Mouse (Mus musculus): ENCODE results near the gene Masp2. TPM values are rescaled to one million over a fixed set of nuclear protein-coding genes. Genes with fewer than 3 reads are reported as not detected.

Masp2 gene
- polyA plus RNA-seq, 1 experiment, result 2.6 TPM

GRCm38 (mm10) chr4:148643291-148644156, 41.2 kb downstream of the Masp2 start, which contains the start of gene Gm572:
Gene Gm572 (plus strand): TSS chr4:148643317.
- no peak within 1 kb of the TSS for H3K27ac ChIP-seq (ENCODE audit: insufficient read depth, low read length)
- no peak within 1 kb of the TSS for H3K9ac ChIP-seq (ENCODE audit: low read depth, poor library complexity, severe bottlenecking)
- no peaks in the 10 kb centered on the region for H3K9me3 ChIP-seq (replicated peaks; ENCODE audit: control insufficient read depth, insufficient read depth, low read length, poor library complexity, severe bottlenecking)
- TF ChIP-seq EP300 (IDR thresholded peaks at IDR 0.05; ENCODE audit: insufficient read depth, low read depth, low read length), result no peak
- no peak for TF ChIP-seq POLR2A (IDR thresholded peaks at IDR 0.05; ENCODE audit: insufficient read depth, low read length)
- no peak for TF ChIP-seq CTCF (IDR thresholded peaks at IDR 0.05; ENCODE audit: low read depth, low read length)
- no peaks in the 10 kb centered on the region for H3K4me1 ChIP-seq (ENCODE audit: control insufficient read depth, insufficient read depth, low read length)
- no peaks in the 10 kb centered on the region for H3K36me3 ChIP-seq (ENCODE audit: control insufficient read depth, insufficient read depth, low read length, poor library complexity, severe bottlenecking)
- H3K4me3 ChIP-seq (ENCODE audit: low read depth, low read length), result peak within 1 kb of the TSS; percentile 29
- no peaks in the 10 kb centered on the region for H3K27me3 ChIP-seq (ENCODE audit: control insufficient read depth, insufficient read depth, low read length, poor library complexity, severe bottlenecking)

- H3K4me3 ChIP-seq (ENCODE audit: low read depth, low read length), result peak overlapping the region; percentile 29
Observed at GRCm38 (mm10) chr4:148644157-148644511, 41.8 kb downstream of the Masp2 start.

GRCm38 (mm10) chr4:148644926-148645325, 42.6 kb downstream of the Masp2 start:
- H3K36me3 ChIP-seq (ENCODE audit: control insufficient read depth, insufficient read depth, low read length, poor library complexity, severe bottlenecking), result no peaks in the 10 kb centered on the region
- no peaks in the 10 kb centered on the region for H3K27me3 ChIP-seq (ENCODE audit: control insufficient read depth, insufficient read depth, low read length, poor library complexity, severe bottlenecking)
- no peak for TF ChIP-seq EP300 (IDR thresholded peaks at IDR 0.05; ENCODE audit: insufficient read depth, low read depth, low read length)
- TF ChIP-seq CTCF (IDR thresholded peaks at IDR 0.05; ENCODE audit: low read depth, low read length), result no peak
- no peak for TF ChIP-seq POLR2A (IDR thresholded peaks at IDR 0.05; ENCODE audit: insufficient read depth, low read length)
- no peaks in the 10 kb centered on the region for H3K4me1 ChIP-seq (ENCODE audit: control insufficient read depth, insufficient read depth, low read length)
- H3K9ac ChIP-seq (ENCODE audit: low read depth, poor library complexity, severe bottlenecking), result no peak overlapping the region
- H3K4me3 ChIP-seq (ENCODE audit: low read depth, low read length), result no peak overlapping the region
- H3K9me3 ChIP-seq (replicated peaks; ENCODE audit: control insufficient read depth, insufficient read depth, low read length, poor library complexity, severe bottlenecking), result no peaks in the 10 kb centered on the region
- no peak overlapping the region for H3K27ac ChIP-seq (ENCODE audit: insufficient read depth, low read length)

More at GRCm38 (mm10) chr4:148644157-148644511, 41.8 kb downstream of the Masp2 start:
- no peak overlapping the region for H3K9ac ChIP-seq (ENCODE audit: low read depth, poor library complexity, severe bottlenecking)
- no peaks in the 10 kb centered on the region for H3K27me3 ChIP-seq (ENCODE audit: control insufficient read depth, insufficient read depth, low read length, poor library complexity, severe bottlenecking)
- peak; percentile 84 for TF ChIP-seq CTCF (IDR thresholded peaks at IDR 0.05; ENCODE audit: low read depth, low read length)
- no peak for TF ChIP-seq POLR2A (IDR thresholded peaks at IDR 0.05; ENCODE audit: insufficient read depth, low read length)
- TF ChIP-seq EP300 (IDR thresholded peaks at IDR 0.05; ENCODE audit: insufficient read depth, low read depth, low read length), result no peak
- no peaks in the 10 kb centered on the region for H3K4me1 ChIP-seq (ENCODE audit: control insufficient read depth, insufficient read depth, low read length)
- H3K27ac ChIP-seq (ENCODE audit: insufficient read depth, low read length), result no peak overlapping the region
- H3K36me3 ChIP-seq (ENCODE audit: control insufficient read depth, insufficient read depth, low read length, poor library complexity, severe bottlenecking), result no peaks in the 10 kb centered on the region
- no peaks in the 10 kb centered on the region for H3K9me3 ChIP-seq (replicated peaks; ENCODE audit: control insufficient read depth, insufficient read depth, low read length, poor library complexity, severe bottlenecking)

GRCm38 (mm10) chr4:148646616-148647015, 44.3 kb downstream of the Masp2 start:
- Histone ChIP-seq H3K36me3 (ENCODE audit: control insufficient read depth, insufficient read depth, low read length, poor library complexity, severe bottlenecking) (no peaks in the 10 kb centered on the region), H3K27me3 (ENCODE audit: control insufficient read depth, insufficient read depth, low read length, poor library complexity, severe bottlenecking) (no peaks in the 10 kb centered on the region), H3K9me3 (replicated peaks; ENCODE audit: control insufficient read depth, insufficient read depth, low read length, poor library complexity, severe bottlenecking) (no peaks in the 10 kb centered on the region), H3K4me3 (ENCODE audit: low read depth, low read length) (no peak overlapping the region), H3K27ac (ENCODE audit: insufficient read depth, low read length) (no peak overlapping the region), H3K9ac (ENCODE audit: low read depth, poor library complexity, severe bottlenecking) (no peak overlapping the region), H3K4me1 (ENCODE audit: control insufficient read depth, insufficient read depth, low read length) (no peaks in the 10 kb centered on the region)
- TF ChIP-seq POLR2A (IDR thresholded peaks at IDR 0.05; ENCODE audit: insufficient read depth, low read length) (no peak), EP300 (IDR thresholded peaks at IDR 0.05; ENCODE audit: insufficient read depth, low read depth, low read length) (no peak), CTCF (IDR thresholded peaks at IDR 0.05; ENCODE audit: low read depth, low read length) (no peak)

GRCm38 (mm10) chr4:148649309-148649708, 47.0 kb downstream of the Masp2 start:
- H3K4me3 ChIP-seq (ENCODE audit: low read depth, low read length), result no peak overlapping the region
- H3K4me1 ChIP-seq (ENCODE audit: control insufficient read depth, insufficient read depth, low read length), result no peaks in the 10 kb centered on the region
- H3K36me3 ChIP-seq (ENCODE audit: control insufficient read depth, insufficient read depth, low read length, poor library complexity, severe bottlenecking), result no peaks in the 10 kb centered on the region
- H3K9ac ChIP-seq (ENCODE audit: low read depth, poor library complexity, severe bottlenecking), result no peak overlapping the region
- TF ChIP-seq POLR2A (IDR thresholded peaks at IDR 0.05; ENCODE audit: insufficient read depth, low read length) (no peak), CTCF (IDR thresholded peaks at IDR 0.05; ENCODE audit: low read depth, low read length) (peak; percentile 24), EP300 (IDR thresholded peaks at IDR 0.05; ENCODE audit: insufficient read depth, low read depth, low read length) (no peak)
- H3K9me3 ChIP-seq (replicated peaks; ENCODE audit: control insufficient read depth, insufficient read depth, low read length, poor library complexity, severe bottlenecking), result peaks cover 11% of the 10 kb centered on the region
- no peak overlapping the region for H3K27ac ChIP-seq (ENCODE audit: insufficient read depth, low read length)
- H3K27me3 ChIP-seq (ENCODE audit: control insufficient read depth, insufficient read depth, low read length, poor library complexity, severe bottlenecking), result no peaks in the 10 kb centered on the region

GRCm38 (mm10) chr4:148651045-148651444, 48.7 kb downstream of the Masp2 start:
- H3K27me3 ChIP-seq (ENCODE audit: control insufficient read depth, insufficient read depth, low read length, poor library complexity, severe bottlenecking), result no peaks in the 10 kb centered on the region
- H3K9ac ChIP-seq (ENCODE audit: low read depth, poor library complexity, severe bottlenecking), result peak overlapping the region; percentile 9
- H3K9me3 ChIP-seq (replicated peaks; ENCODE audit: control insufficient read depth, insufficient read depth, low read length, poor library complexity, severe bottlenecking), result peaks cover 11% of the 10 kb centered on the region
- peak overlapping the region; percentile 16 for H3K4me3 ChIP-seq (ENCODE audit: low read depth, low read length)
- H3K36me3 ChIP-seq (ENCODE audit: control insufficient read depth, insufficient read depth, low read length, poor library complexity, severe bottlenecking), result no peaks in the 10 kb centered on the region
- no peaks in the 10 kb centered on the region for H3K4me1 ChIP-seq (ENCODE audit: control insufficient read depth, insufficient read depth, low read length)
- no peak overlapping the region for H3K27ac ChIP-seq (ENCODE audit: insufficient read depth, low read length)
- peak; percentile 51; the same call in 1 of the 2 replicates for TF ChIP-seq EP300 (IDR thresholded peaks at IDR 0.05; ENCODE audit: insufficient read depth, low read depth, low read length)
- TF ChIP-seq POLR2A (IDR thresholded peaks at IDR 0.05; ENCODE audit: insufficient read depth, low read length), result no peak
